Mouse (Mus musculus) central nervous system, embryonic 11.5 days (tissue): ENCODE results near the gene Mettl3. TPM values are rescaled to one million over a fixed set of nuclear protein-coding genes. Genes with fewer than 3 reads are reported as not detected.

Source experiments
- polyA plus RNA-seq: library from polyadenylated mRNA; depleted of rRNA; stranded (reverse); fragments of >200 nt; gene quantifications from 2 replicates; pipeline ENCODE4 v1.2.3, GENCODE M21; 2012; rRNA removed

The Mettl3 gene
- 58.3 and 65.0 TPM in 2 replicates for polyA plus RNA-seq

DNA sequence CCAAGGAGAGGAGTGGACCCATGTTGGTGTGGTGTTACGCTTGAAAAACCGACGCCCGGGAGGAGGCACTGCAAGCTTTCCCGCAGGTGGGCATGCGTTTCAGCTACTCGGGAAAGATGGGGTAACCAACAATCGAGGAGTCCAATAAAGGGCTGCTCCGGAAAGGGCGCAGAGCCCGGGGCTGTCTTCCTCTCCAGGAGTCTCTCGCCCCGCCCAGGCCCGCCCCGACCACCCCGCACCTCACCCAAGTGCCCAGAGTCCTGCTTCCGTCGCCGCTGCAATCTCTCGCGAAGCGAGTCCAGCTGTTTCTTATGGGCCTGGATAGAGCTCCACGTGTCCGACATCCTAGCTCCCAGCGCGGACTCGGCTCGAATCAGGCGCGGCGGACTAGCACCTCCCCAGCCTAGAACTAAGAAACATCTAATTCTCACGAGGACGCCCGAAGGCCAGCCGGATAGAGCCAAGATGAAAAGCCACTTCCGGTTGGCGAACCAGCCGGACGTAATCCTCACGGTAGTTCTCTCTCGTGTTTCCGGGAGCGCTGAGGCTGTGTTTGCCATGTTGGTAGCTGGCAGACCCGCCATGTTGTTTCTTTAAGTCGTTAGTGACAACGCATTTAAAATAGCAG is at the start of gene Mettl3:
Gene Mettl3 (minus strand): TSS at position 485 of the 628 bp plus-strand sequence.

DNA sequence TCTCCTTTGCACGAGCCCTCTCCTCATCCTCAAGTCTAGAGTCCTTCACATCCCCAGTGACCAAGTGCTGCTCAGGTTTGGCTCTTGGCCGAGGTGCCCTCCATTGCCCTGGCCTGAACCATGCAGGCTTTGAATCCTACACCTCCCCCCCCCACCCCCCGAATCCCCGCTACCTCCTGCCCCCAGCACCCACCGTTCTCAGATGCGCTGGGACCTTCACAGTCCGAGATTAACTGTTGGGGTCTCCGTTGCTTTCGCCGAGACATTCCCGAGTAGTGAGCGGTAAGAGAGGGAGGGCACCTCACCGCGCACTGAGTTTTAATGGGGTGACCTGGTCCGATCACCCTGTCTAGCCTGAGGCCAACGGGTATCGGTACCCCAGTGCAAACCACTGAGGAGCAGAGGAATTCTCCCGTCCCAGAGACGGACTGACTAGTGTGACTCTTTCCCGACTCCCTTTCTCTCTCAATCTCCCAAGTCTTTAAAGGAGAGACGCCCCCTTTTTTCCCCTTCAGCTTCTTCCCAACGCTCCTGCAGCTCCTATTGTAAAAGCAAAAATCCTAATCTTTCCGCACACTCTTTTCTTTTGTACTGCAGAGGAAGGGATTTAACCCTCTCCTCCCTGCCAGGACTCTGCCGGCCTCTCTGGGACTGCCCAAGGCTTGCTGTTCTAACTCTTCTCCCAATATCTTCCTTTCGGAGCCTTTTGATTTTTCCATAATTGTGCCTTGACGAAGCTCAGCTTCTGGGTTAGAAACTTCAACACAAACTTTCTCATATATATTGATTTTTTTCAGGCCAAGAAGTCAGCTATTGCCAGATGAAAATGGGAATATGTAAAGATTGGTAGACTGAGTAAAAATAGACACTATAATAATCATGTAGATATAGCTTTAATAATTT is 23.2 kb upstream of the Mettl3 start, which contains the start of gene Sall2:
Gene Sall2 (minus strand): TSS at position 853 of the 903 bp plus-strand sequence.

GRCm38 (mm10) chr14:52278932-52279746 is 25.8 kb downstream of the Mettl3 start, which contains the start of the genes Tox4 and Rab2b:
Gene Tox4, plus strand, starts transcription at chr14:52279146.
Gene Rab2b, minus strand, starts transcription at chr14:52279545.

DNA sequence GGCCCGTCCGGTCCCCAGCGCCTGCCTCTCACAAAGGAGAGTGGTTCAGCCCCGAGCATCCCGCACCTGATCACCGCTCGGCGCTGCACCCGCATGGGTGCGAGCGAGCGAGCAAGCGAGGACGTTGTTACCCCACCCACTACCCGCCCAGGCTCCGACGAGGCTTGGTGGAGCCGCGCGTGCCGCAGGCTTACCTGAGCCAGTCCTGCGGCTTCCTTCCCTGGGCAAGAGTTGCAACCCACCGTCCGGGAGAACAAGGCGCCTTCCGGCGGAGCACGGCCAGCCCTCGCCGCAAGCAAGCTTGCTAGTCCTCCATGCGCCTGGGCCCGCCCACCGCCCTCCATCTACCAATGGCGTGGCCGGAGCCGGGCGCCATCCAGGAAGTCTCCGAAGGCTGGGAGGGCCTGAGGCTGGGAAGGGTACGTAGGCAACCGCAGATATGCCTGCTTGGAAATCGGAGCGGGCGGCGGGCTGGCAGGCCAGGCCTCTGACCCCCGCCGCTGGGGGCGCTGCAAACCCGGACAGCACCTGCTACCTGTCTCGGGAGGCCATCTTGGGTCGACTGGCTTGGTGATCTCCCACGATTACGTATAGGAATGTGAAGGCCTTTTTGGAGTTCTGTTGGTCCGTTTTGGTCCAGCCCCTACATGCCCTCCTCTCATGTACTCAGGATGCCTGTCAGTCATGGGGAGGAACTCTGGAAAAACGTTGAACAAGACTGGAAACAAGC is 47.3 kb downstream of the Mettl3 start, which contains the start of gene Chd8:
Gene Chd8 (minus strand): TSS at position 297 of the 730 bp plus-strand sequence.

Other genes with a start within 250 kb of the Mettl3 start
- gene Hnrnpc, start 201.1 kb downstream of the Mettl3 start, polyA plus RNA-seq = 691 and 1,274 TPM in 2 replicates
- gene Rpgrip1, start 194.4 kb downstream of the Mettl3 start, polyA plus RNA-seq = 0.92 and 2.0 TPM in 2 replicates
- 88.7 and 139 TPM in 2 replicates for gene Supt16, start 107.7 kb downstream of the Mettl3 start, polyA plus RNA-seq
- 74.1 and 82.3 TPM in 2 replicates for gene Chd8, start 47.3 kb downstream of the Mettl3 start, polyA plus RNA-seq
- gene Tox4, start 26.0 kb downstream of the Mettl3 start, polyA plus RNA-seq = 28.4 and 39.3 TPM in 2 replicates
- 30.9 and 33.6 TPM in 2 replicates for gene Rab2b, start 25.6 kb downstream of the Mettl3 start, polyA plus RNA-seq
- gene Sall2, start 23.6 kb upstream of the Mettl3 start, polyA plus RNA-seq = 52.9 and 56.9 TPM in 2 replicates
- not detected in 2 replicates for gene Olfr1513, start 51.3 kb upstream of the Mettl3 start, polyA plus RNA-seq
- gene Olfr1512, start 74.0 kb upstream of the Mettl3 start, polyA plus RNA-seq = not detected in 2 replicates
- not detected in 2 replicates for gene Olfr1511, start 92.3 kb upstream of the Mettl3 start, polyA plus RNA-seq
- gene Olfr1510, start 109.2 kb upstream of the Mettl3 start, polyA plus RNA-seq = not detected in 2 replicates
- gene Olfr1509, start 137.9 kb upstream of the Mettl3 start, polyA plus RNA-seq = not detected in 2 replicates
- gene Olfr1508, start 162.4 kb upstream of the Mettl3 start, polyA plus RNA-seq = not detected in 2 replicates
- not detected in 2 replicates for gene Olfr1507, start 190.6 kb upstream of the Mettl3 start, polyA plus RNA-seq